Mouse (Mus musculus) cerebellum, adult 9-11 months (tissue): ENCODE data around the gene Pan2.

Source experiments
- DNase-seq: peaks from one replicate; pipeline ENCODE4 v3.0.0; 2022

Gene Pan2

GRCm38 (mm10) chr10:128336597-128336996 lies 33.5 kb downstream of the Pan2 start:
- no peak for DNase-seq

GRCm38 (mm10) chr10:128337306-128338181 lies 34.4 kb downstream of the Pan2 start, which contains the start of gene Cs:
Gene Cs, plus strand, starts transcription at chr10:128337734.
- peak; percentile 97 for DNase-seq

DNA sequence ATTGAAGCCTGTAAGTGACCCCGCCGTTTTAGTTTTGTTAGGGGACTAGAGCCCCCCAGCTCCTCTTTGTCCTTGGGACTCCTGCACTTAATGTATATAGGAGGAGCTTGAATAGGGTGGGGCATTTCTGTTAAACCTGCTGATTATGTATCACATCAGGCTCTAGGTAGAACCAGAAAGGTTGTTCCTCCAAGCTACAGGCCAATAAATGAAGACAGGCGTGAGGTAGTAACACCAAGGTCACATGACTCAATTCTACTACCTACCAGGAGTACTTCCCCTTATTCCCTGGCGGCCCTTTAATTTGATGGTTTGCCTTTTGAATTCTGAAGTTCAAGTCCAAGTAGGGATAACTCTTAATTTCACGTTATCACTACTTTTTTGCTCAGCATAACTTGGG lies 35.3 kb downstream of the Pan2 start:
- no peak for DNase-seq

- no peak for DNase-seq
Observed at GRCm38 (mm10) chr10:128338948-128339347, 35.8 kb downstream of the Pan2 start.

- no peak for DNase-seq
Observed at GRCm38 (mm10) chr10:128340257-128340656, 37.1 kb downstream of the Pan2 start.

GRCm38 (mm10) chr10:128343436-128343835 lies 40.3 kb downstream of the Pan2 start:
- no peak for DNase-seq

DNA sequence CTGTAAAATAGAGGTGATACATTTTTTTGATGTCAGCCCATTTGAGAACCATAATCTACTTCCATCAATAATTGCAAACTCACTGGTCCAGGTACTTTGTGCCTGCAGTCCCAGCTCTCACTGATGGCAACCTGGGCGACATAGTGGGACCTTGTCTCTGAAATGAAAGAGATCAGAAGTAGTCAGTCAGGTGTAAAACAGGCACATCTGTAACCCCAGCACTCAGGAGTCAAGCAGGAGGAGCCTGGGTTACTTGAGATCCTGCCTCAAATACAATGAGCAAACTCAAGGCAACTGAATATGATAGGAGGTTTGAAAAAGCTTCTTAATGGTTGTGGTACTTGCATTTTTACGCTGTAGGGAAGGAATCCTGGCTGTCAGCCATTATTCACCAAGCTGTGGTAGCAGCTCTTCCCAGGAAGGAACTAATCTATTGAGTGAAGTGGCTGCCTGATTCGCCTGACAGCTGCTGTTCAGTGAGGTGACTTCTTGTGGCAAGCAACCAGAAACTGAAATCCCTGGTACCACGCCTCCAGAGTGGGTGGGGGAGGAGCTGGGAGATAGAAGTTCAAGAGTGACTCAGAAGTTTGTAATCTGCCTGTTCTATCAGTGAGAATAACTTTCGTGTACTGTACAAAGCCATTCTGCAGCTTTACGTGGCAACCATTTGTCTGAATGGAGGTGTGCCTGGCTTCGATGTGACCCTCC lies 41.6 kb downstream of the Pan2 start:
- DNase-seq = no peak

DNA sequence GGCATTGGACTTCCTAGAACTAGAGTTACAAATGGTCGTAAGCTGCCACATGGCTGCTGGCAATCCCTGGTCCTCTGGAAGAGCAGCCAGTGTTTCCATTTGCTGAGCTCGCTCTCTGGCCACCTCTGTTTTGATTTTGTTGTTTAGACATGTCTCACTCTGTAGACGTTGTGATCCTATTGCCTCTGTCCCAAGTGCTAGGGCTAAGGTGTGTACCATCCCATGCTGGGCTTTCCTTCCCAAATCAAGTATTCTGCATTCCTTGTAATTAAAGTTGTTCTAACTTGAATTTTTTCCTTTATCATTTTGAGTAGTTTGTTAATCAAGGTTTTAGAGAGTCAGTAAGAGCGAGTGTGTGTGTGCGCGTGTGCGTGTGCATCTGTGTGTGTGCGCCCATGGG lies 44.4 kb downstream of the Pan2 start:
- no peak for DNase-seq

DNA sequence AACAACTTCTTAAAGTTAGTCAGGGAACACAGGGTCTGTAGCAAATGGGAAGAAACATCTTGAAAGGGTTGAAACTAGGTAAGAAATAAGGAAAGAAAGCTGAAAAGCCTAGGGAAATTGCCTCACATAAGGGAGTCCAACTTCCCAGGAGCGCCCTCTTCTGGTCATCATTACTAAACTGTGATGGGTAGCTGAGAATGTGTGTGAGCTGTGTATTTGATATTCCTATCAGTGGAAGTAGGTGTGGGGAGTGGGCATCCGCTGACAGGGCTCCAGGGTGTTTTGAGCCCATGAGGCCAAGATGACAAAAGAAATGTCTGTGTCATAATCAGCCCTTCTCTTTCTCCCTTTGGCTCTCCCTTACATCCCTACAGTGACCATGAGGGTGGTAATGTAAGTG lies 55.7 kb downstream of the Pan2 start:
- no peak for DNase-seq

DNA sequence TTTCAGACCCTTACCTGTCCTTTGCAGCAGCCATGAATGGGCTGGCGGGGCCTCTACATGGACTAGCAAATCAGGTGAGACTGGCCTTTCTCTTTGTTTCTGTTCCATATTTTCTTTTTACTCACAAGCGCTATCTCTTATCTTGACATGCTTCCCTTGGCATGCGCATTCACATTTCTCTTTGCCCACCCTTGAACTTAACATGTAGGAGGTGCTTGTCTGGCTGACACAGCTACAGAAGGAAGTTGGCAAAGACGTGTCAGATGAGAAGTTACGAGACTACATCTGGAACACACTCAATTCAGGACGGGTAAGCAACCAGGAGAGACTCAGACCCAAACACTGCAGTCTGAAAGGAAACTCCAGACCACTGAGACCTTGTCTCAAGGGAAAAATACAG lies 56.1 kb downstream of the Pan2 start:
- no peak for DNase-seq

- no peak for DNase-seq
Observed at GRCm38 (mm10) chr10:128361836-128362235, 58.7 kb downstream of the Pan2 start.

DNA sequence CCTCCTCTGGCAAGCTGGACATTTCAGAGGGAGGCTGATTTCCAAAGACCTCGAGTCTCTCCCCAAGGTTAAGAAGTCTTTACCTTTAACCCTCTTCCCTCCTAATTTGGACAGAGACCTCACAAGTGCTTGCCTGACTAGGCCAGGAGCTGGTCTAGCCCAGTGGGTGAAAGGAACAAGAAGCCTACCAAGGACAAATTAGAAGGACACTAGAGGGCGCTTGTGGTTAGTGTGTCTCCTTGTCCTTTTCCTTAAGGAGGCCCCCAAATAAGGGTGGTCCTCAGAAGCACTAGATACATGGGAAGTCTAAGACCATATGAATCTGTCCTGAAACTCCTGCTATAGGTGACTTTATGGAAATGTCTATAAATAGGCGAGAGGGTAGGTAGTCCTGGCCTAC lies 59.4 kb downstream of the Pan2 start:
- no peak for DNase-seq

DNA sequence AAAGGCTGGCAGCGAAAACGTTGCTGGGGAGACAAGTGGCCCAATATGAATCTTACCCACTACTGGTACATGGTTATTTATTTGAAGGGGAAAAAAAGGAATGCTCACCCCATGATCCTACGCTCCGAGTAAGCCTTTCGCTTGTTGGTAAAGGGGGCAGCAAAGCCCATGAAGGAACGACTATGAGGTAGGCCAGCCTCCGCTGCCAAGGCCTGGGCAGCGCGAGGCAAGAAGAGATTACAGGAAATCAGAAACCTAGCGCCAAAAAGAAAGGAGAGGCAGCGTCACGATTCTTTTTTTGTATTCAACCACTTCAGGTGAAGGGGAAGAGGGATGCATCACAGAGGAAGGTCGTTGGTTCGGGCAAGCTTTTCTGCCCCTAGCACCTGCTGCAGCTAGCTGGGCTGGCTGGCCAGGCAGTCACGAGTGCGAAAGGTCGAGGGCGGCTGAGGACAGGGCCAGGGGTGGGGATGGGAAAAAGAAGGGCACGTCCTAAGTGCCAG lies 64.8 kb downstream of the Pan2 start:
- DNase-seq = no peak

DNA sequence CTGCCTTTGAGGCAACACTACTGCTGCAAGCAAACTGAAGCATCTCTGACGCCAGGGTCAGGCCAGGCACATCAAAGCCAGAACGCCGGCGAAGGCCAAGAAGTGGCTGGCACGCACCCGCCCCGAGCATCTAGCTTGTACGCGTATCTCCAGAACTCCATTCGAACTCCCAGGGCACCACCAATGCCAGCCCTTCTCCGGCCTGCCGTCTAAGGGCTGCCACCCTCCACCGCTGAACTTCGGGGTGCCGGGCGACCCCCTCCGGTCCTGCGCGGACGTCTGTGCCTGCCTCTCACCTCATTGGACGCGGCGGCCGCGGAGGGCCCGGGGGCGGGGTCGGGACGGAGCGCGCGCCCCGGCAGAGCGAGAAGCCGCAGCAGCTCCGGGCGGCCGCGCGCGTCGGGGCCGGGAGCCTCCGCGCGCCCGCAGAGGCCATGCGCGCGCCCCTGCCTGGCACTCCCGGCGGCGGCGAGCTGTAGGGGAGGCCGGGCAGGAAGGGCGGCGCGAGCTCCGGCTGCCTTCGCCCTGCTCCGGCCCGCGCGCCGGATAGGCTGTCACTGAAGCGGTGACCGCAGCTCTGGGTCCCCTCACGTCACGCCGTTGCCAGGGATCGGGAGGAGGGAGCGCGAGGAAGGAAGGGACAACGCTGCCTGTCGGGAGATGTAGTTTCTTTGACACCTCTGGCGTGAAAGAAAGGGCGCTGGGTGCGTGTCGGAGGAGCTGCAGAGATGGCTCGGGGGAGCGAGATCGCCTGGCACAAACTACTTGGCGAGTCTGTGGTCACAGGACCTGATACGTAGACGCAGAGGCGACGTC lies 65.5 kb downstream of the Pan2 start, which contains the start of gene Coq10a:
Gene Coq10a (minus strand): TSS at position 596 of the 816 bp plus-strand sequence.
- DNase-seq = peak; percentile 98

GRCm38 (mm10) chr10:128369218-128369543 lies 66.0 kb downstream of the Pan2 start:
- DNase-seq = no peak

- no peak for DNase-seq
Observed at GRCm38 (mm10) chr10:128369599-128369998, 66.5 kb downstream of the Pan2 start.

DNA sequence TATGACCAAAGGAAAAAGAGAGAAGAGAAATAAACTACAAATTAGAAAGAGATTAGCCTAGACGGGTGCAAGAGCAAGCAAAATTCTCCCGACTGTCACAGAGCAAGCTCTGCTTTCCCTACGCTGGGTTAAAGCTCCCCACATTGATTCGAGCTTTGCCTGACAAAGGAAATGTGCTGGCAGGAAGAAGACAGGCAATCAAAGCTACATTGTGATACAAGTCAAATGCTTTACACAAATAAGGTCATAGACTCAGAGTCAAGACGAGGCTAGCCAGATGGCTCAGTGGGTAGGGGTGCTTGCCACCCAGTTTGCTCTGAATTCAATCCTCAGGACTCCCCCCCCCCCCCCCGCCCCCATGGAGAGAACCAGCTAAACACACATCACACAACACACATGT lies 66.9 kb downstream of the Pan2 start:
- DNase-seq = no peak

- DNase-seq = peak; percentile 23
Observed at GRCm38 (mm10) chr10:128370601-128371000, 67.5 kb downstream of the Pan2 start.
